8 mouse cellular contexts compared by ENCODE assay signal in the genomic region with DNA sequence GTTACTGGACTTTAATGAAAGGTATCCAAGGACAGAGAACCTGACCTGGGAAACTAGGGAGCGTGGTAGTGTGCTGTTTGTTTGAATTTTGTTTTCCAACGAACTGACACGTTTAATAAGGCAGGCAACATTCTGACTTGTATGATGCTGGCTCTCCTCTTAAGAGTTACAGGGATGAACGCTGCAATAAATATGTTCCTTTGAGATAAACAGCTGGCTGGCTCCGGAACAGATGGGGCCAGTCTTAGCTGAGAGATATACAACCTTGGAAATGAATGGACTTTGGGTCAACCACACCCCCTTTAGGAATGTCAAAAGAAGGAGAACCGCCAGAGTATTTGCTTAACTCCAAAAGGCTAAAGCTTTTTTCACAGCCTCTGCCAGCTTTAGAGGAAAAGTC. TPM values are rescaled to one million over a fixed set of nuclear protein-coding genes. Genes with fewer than 3 reads are reported as not detected.
DNase-seq lines count a peak whose midpoint lies in the region; ATAC-seq and TF ChIP-seq lines count a peak whose summit lies in the region.

No protein-coding gene starts in this region.

- TF ChIP-seq CTCF in embryonic fibroblast, embryonic 13.5 days (IDR thresholded peaks at IDR 0.05; ENCODE audit: borderline replicate concordance, insufficient read depth, low read length): no peak
- no peak for TF ChIP-seq CTCF in intestine, postnatal 0 days (IDR thresholded peaks at IDR 0.05; ENCODE audit: low read depth)

- no peaks in the 10 kb centered on the region for H3K9me3 ChIP-seq in intestine, postnatal 0 days (ENCODE audit: control insufficient read depth)

- peak; percentile 17 for DNase-seq in testis, postnatal 14 days (ENCODE audit: low spot score)
- no peak for DNase-seq in testis, postnatal 10 days (ENCODE audit: low spot score)
- DNase-seq in mesoderm, embryonic 11.5 days (ENCODE audit: low read depth, low spot score): peak; percentile 58
- DNase-seq in thymus, adult 18-20 months: no peak
- no peak for DNase-seq in gastrocnemius, postnatal 14 days

- H3K27ac ChIP-seq in embryonic fibroblast, embryonic 13.5 days (ENCODE audit: insufficient read depth, low read length): peak overlapping the region; percentile 48
- H3K27ac ChIP-seq in intestine, postnatal 0 days (ENCODE audit: low read depth, low read length): peak overlapping the region; percentile 86; the same call in 1 of the 2 replicates

- peak overlapping the region; percentile 78 for H3K4me3 ChIP-seq in embryonic fibroblast, embryonic 13.5 days (ENCODE audit: insufficient read depth, low read length)
- peak overlapping the region; percentile 89 for H3K4me3 ChIP-seq in intestine, postnatal 0 days (ENCODE audit: low read depth, low read length)

- peak; percentile 12; the same call in 1 of the 2 replicates for ATAC-seq in intestine, postnatal 0 days
- no peak for ATAC-seq in activated CD4-positive, CD25-positive, alpha-beta regulatory T cell, adult 4 months

- peaks cover 13% of the 10 kb centered on the region for H3K4me1 ChIP-seq in embryonic fibroblast, embryonic 13.5 days (ENCODE audit: control insufficient read depth, insufficient read depth, low read length)
- no peaks in the 10 kb centered on the region for H3K4me1 ChIP-seq in intestine, postnatal 0 days (replicated peaks; ENCODE audit: control insufficient read depth, insufficient read depth, low read length)

- intact Hi-C loops in gastrocnemius, postnatal 14 days (cut with DNase I; ENCODE audit: low total_unique reads): no loop called here

- H3K36me3 ChIP-seq in intestine, postnatal 0 days (ENCODE audit: control insufficient read depth, insufficient read depth): peaks cover 6% of the 10 kb centered on the region; the same call in 1 of the 2 replicates

- WGBS in intestine, postnatal 0 days: 0% methylated on average over 6 of the region's 6 CpGs

- no peak for TF ChIP-seq POLR2A in embryonic fibroblast, embryonic 13.5 days (IDR thresholded peaks at IDR 0.05; ENCODE audit: low read depth, low read length)

- no peaks in the 10 kb centered on the region for H3K27me3 ChIP-seq in intestine, postnatal 0 days (replicated peaks; ENCODE audit: control insufficient read depth, insufficient read depth, low read length)

- H3K9ac ChIP-seq in intestine, postnatal 0 days (ENCODE audit: low read depth, low read length): peak overlapping the region; percentile 57; the same call in 1 of the 2 replicates

- H3K4me2 ChIP-seq in intestine, postnatal 0 days (replicated peaks; ENCODE audit: low read depth): peak overlapping the region; percentile 87

RNA-seq across cellular contexts. Expression of a gene that starts 1.4 kb away (rescaled TPM):
- 38.7 and 45.6 TPM in 2 replicates for polyA plus RNA-seq in embryonic fibroblast, embryonic 13.5 days (2011; ENCODE audit: insufficient read length, low read depth, missing spikeins)
- polyA plus RNA-seq in intestine, postnatal 0 days (2015; fragmentation: Nextera tagmentation; extraction: Ambion mirVana): 328 and 422 TPM in 2 replicates
- polyA plus RNA-seq in activated CD4-positive, CD25-positive, alpha-beta regulatory T cell, adult 4 months (2017; shearing (Covaris generic)): under 1 TPM in 1 of 2 experiments, not detected in 1; 0.65 TPM
- total RNA-seq in gastrocnemius, postnatal 14 days (2021): 1 to 10 TPM; 5.0 to 6.3 TPM

Comparison
In these comparisons a context has a peak if more than half of its experiments do, and no peak if none do; other contexts are left out.
1. DNase-seq: peak in testis, postnatal 14 days (single experiment) and mesoderm, embryonic 11.5 days (single experiment); none in testis, postnatal 10 days (single experiment), thymus, adult 18-20 months (0 of 2) and gastrocnemius, postnatal 14 days (single experiment).
2. RNA of a gene that starts 1.4 kb away (polyA plus RNA-seq): 328 to 422 TPM in intestine, postnatal 0 days and 38.7 to 45.6 TPM in embryonic fibroblast, embryonic 13.5 days; 0.65 TPM in activated CD4-positive, CD25-positive, alpha-beta regulatory T cell, adult 4 months; every median in the first group is over 10 times any median in the second.